Mouse (Mus musculus) myocyte (in vitro differentiated cells): ENCODE data around the gene Sall1. TPM values are rescaled to one million over a fixed set of nuclear protein-coding genes. Genes with fewer than 3 reads are reported as not detected.

ENCODE experiments used
- H3K27me3 ChIP-seq: one replicate; pipeline ENCODE4 v1.6.1; 2011; ENCODE audit not compliant: control insufficient read depth, insufficient read depth, insufficient read length
- H3K36me3 ChIP-seq: one replicate; pipeline ENCODE4 v1.6.1; 2011; ENCODE audit not compliant: control insufficient read depth, insufficient read depth
- H3K4me2 ChIP-seq: one replicate; pipeline ENCODE4 v1.6.1; 2011; ENCODE audit warnings: low read depth, control low read depth
- H3K4me3 ChIP-seq: one replicate; pipeline ENCODE4 v1.5.1; 2011; ENCODE audit warnings: mild to moderate bottlenecking, control low read depth, moderate library complexity
- H3K79me2 ChIP-seq: one replicate; pipeline ENCODE4 v1.6.1; 2011; ENCODE audit not compliant: control insufficient read depth, insufficient read depth
- H3ac ChIP-seq: one replicate; pipeline ENCODE4 v1.6.1; 2011; ENCODE audit not compliant: control insufficient read depth, insufficient read length
- CEBPB ChIP-seq: IDR thresholded peaks from 2 replicates; pipeline ENCODE4 v1.6.1; 2011; ENCODE audit warnings: mild to moderate bottlenecking, moderate library complexity; ENCODE audit not compliant: poor library complexity, insufficient read depth, severe bottlenecking
- E2F4 ChIP-seq: IDR thresholded peaks from one replicate; pipeline ENCODE4 v1.6.1; 2011; ENCODE audit warnings: mild to moderate bottlenecking, control low read depth, moderate library complexity; ENCODE audit not compliant: insufficient read depth
- MAX ChIP-seq: IDR thresholded peaks from one replicate; pipeline ENCODE4 v1.6.1; 2011; ENCODE audit warnings: low read depth, mild to moderate bottlenecking, control low read depth
- MYOD1 ChIP-seq, 3 experiments: IDR thresholded peaks; one replicate each; pipeline ENCODE4 v1.6.1; 2011; ENCODE audit warnings: control low read depth in 2 of 3, low read depth in 2 of 3, mild to moderate bottlenecking in 2 of 3, moderate library complexity in 1 of 3; ENCODE audit not compliant: insufficient read length in 2 of 3, control insufficient read depth in 1 of 3
- MYOG ChIP-seq, 3 experiments: IDR thresholded peaks; one replicate each; pipeline ENCODE4 v1.6.1; 2011; ENCODE audit warnings: control low read depth in 2 of 3, low read depth in 2 of 3, mild to moderate bottlenecking in 2 of 3; ENCODE audit not compliant: insufficient read length in 2 of 3, control insufficient read depth in 1 of 3, insufficient read depth in 1 of 3
- POLR2A ChIP-seq: IDR thresholded peaks from one replicate; pipeline ENCODE4 v1.6.1; 2011; ENCODE audit warnings: low read depth, mild to moderate bottlenecking, control low read depth, moderate library complexity; ENCODE audit not compliant: insufficient read length
- POLR2AphosphoS2 ChIP-seq: IDR thresholded peaks from one replicate; pipeline ENCODE4 v1.6.1; 2011; ENCODE audit warnings: low read depth, control low read depth; ENCODE audit not compliant: insufficient read length
- REST ChIP-seq: IDR thresholded peaks from one replicate; pipeline ENCODE4 v1.6.1; 2011; ENCODE audit warnings: mild to moderate bottlenecking, control low read depth, moderate library complexity; ENCODE audit not compliant: insufficient read depth, insufficient read length
- SRF ChIP-seq: IDR thresholded peaks from one replicate; pipeline ENCODE4 v1.6.1; 2011; ENCODE audit warnings: low read depth; ENCODE audit not compliant: control insufficient read depth, insufficient read length
- TCF12 ChIP-seq: IDR thresholded peaks from one replicate; pipeline ENCODE4 v1.6.1; 2011; ENCODE audit warnings: mild to moderate bottlenecking, control low read depth; ENCODE audit not compliant: poor library complexity, insufficient read depth, severe bottlenecking
- TCF3 ChIP-seq: IDR thresholded peaks from one replicate; pipeline ENCODE4 v1.6.1; 2011; ENCODE audit warnings: low read depth, control low read depth; ENCODE audit not compliant: insufficient read length
- USF1 ChIP-seq: IDR thresholded peaks from one replicate; pipeline ENCODE4 v1.6.1; 2011; ENCODE audit warnings: low read depth, mild to moderate bottlenecking, control low read depth, moderate library complexity
- polyA plus RNA-seq: library from polyadenylated mRNA; unstranded; fragments of >200 nt; fragmentation: generic; extraction: Trizol; gene quantifications from one replicate; pipeline ENCODE4 v1.2.1, GENCODE M21; 2012; ENCODE audit warnings: missing spikeins

The Sall1 gene
- polyA plus RNA-seq = not detected

- TF ChIP-seq MYOD1 (IDR thresholded peaks at IDR 0.05; ENCODE audit: control insufficient read depth in 1 of 3, insufficient read length in 2 of 3, low read depth in 2 of 3) = no peak
- no peak for TF ChIP-seq TCF12
- TF ChIP-seq CEBPB = no peak
- TF ChIP-seq E2F4 = no peak
- TF ChIP-seq MYOG (IDR thresholded peaks at IDR 0.05; ENCODE audit: control insufficient read depth in 1 of 3, insufficient read depth in 1 of 3, insufficient read length in 2 of 3, low read depth in 2 of 3) = no peak
- TF ChIP-seq REST = no peak
- no peak for TF ChIP-seq SRF
- TF ChIP-seq MAX = no peak
- TF ChIP-seq POLR2A = no peak
- no peak for TF ChIP-seq USF1
- no peak for TF ChIP-seq POLR2AphosphoS2
- TF ChIP-seq TCF3 = no peak
- Histone ChIP-seq H3K27me3 (peaks cover 15% of the 10 kb centered on the region), H3K36me3 (no peaks in the 10 kb centered on the region), H3K4me3 (no peak within 1 kb of the TSS), H3ac (no peak within 1 kb of the TSS), H3K79me2 (no peaks in the 10 kb centered on the region), H3K4me2 (no peak within 1 kb of the TSS)
These were observed at the start of gene Sall1 for GRCm38 (mm10) chr8:89043940-89044339. Gene Sall1, minus strand, starts transcription at chr8:89044162.

- H3ac ChIP-seq = no peak overlapping the region
- TF ChIP-seq MAX (no peak), SRF (no peak), MYOG (IDR thresholded peaks at IDR 0.05; ENCODE audit: control insufficient read depth in 1 of 3, insufficient read depth in 1 of 3, insufficient read length in 2 of 3, low read depth in 2 of 3) (no peak), TCF12 (no peak), REST (no peak), POLR2AphosphoS2 (no peak), E2F4 (no peak), CEBPB (no peak), USF1 (no peak), TCF3 (no peak), MYOD1 (IDR thresholded peaks at IDR 0.05; ENCODE audit: control insufficient read depth in 1 of 3, insufficient read length in 2 of 3, low read depth in 2 of 3) (no peak), POLR2A (no peak)
- no peaks in the 10 kb centered on the region for H3K36me3 ChIP-seq
- H3K27me3 ChIP-seq = no peaks in the 10 kb centered on the region
- H3K4me3 ChIP-seq = no peak overlapping the region
- no peak overlapping the region for H3K4me2 ChIP-seq
- H3K79me2 ChIP-seq = no peaks in the 10 kb centered on the region
These were observed 46.0 kb upstream of the Sall1 start for GRCm38 (mm10) chr8:89089916-89090315.

DNA sequence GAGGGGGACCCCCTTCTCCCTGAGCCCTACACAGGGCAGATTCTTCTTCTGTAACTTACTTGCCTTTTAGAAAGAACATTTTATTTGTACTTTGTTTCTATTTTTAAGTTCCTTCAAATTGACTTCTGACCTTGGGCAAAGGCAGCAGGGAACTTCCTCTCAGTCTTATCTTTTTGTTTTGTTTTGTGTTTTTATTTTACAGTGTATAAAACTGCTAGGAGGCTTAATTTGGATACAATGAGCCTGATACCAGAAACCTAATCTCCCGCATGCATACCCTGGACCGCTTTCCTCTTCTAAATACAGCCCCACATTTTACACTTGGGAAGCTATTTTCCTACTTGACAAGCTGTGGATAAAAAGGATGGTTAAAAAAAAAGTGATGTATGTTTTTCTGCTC lies 35.2 kb upstream of the Sall1 start:
- Histone ChIP-seq H3ac (no peak overlapping the region), H3K36me3 (no peaks in the 10 kb centered on the region), H3K4me3 (no peak overlapping the region), H3K79me2 (no peaks in the 10 kb centered on the region), H3K27me3 (no peaks in the 10 kb centered on the region), H3K4me2 (no peak overlapping the region)
- TF ChIP-seq USF1 (no peak), SRF (no peak), MYOD1 (IDR thresholded peaks at IDR 0.05; ENCODE audit: control insufficient read depth in 1 of 3, insufficient read length in 2 of 3, low read depth in 2 of 3) (no peak)

DNA sequence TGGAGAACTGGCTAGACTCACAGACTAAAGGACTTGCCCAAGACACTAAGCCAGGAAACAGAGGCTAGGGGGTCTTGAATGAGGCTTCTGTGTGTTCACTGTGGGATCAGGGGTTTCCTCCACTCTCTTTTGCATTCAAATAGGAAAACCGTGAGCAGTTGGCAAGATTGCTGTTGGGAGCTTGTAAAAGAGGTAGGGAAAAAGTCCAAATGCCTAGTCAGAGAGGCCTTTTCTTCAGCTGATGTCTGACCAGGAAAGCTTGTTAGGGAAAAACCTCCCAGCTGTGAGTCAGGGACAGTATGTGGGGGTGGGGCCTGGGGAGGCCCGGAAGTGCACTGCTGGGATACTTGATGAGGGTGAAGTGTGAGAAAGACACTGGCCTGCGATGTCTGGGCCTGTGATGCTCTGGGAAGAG lies 29.0 kb upstream of the Sall1 start:
- Histone ChIP-seq H3ac (no peak overlapping the region), H3K4me3 (no peak overlapping the region), H3K4me2 (no peak overlapping the region), H3K36me3 (no peaks in the 10 kb centered on the region), H3K27me3 (no peaks in the 10 kb centered on the region), H3K79me2 (no peaks in the 10 kb centered on the region)
- no peak for TF ChIP-seq TCF12
- TF ChIP-seq TCF3 = no peak
- TF ChIP-seq MAX = no peak
- no peak for TF ChIP-seq MYOG (IDR thresholded peaks at IDR 0.05; ENCODE audit: control insufficient read depth in 1 of 3, insufficient read depth in 1 of 3, insufficient read length in 2 of 3, low read depth in 2 of 3)
- TF ChIP-seq MYOD1 (IDR thresholded peaks at IDR 0.05; ENCODE audit: control insufficient read depth in 1 of 3, insufficient read length in 2 of 3, low read depth in 2 of 3) = no peak
- no peak for TF ChIP-seq E2F4
- no peak for TF ChIP-seq SRF
- no peak for TF ChIP-seq POLR2AphosphoS2
- TF ChIP-seq USF1 = no peak
- TF ChIP-seq REST = no peak

DNA sequence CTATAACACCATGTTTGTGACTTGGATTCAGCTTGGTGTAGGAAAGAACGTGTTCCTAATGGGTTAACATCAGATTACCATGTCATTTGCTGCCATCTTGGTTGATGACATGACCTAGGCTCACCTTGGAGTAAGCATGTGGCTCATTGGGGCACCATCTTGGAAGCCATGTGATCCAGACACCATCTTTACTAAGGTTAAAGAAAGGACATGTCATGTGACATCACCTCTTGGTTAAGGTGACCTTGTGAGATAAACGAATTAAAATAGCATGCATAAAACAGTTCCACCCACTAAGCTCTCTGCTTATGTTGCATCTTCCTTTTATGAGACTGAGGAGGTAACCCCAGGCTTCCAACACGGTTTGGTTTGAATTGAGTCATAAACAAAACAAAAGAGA lies 23.5 kb upstream of the Sall1 start:
- Histone ChIP-seq H3ac (no peak overlapping the region), H3K4me2 (no peak overlapping the region), H3K36me3 (no peaks in the 10 kb centered on the region), H3K4me3 (no peak overlapping the region), H3K27me3 (no peaks in the 10 kb centered on the region), H3K79me2 (no peaks in the 10 kb centered on the region)
- TF ChIP-seq MAX (no peak), POLR2AphosphoS2 (no peak), TCF12 (no peak), E2F4 (no peak), MYOG (IDR thresholded peaks at IDR 0.05; ENCODE audit: control insufficient read depth in 1 of 3, insufficient read depth in 1 of 3, insufficient read length in 2 of 3, low read depth in 2 of 3) (no peak), CEBPB (no peak), TCF3 (no peak), REST (no peak), USF1 (no peak), SRF (no peak), POLR2A (no peak), MYOD1 (IDR thresholded peaks at IDR 0.05; ENCODE audit: control insufficient read depth in 1 of 3, insufficient read length in 2 of 3, low read depth in 2 of 3) (no peak)
